Mouse (Mus musculus) testis, adult 2 months (tissue): ENCODE results near the gene Arg1.

Experiments used
- CTCF ChIP-seq: fragments of 200-500 bp; IDR thresholded peaks from 2 replicates; pipeline ENCODE4 v1.5.1; 2012; ENCODE audit warnings: low read depth, mild to moderate bottlenecking, inconsistent platforms, low read length, moderate library complexity; ENCODE audit not compliant: control insufficient read depth, insufficient read depth, insufficient replicate concordance
- POLR2A ChIP-seq: fragments of 200-500 bp; IDR thresholded peaks from 2 replicates; pipeline ENCODE4 v1.6.1; 2012; ENCODE audit warnings: low read depth, mild to moderate bottlenecking, inconsistent platforms, low read length, moderate library complexity; ENCODE audit not compliant: control insufficient read depth

GRCm38 (mm10) chr10:24947871-24948270 is 20.6 kb upstream of the Arg1 start:
- TF ChIP-seq POLR2A = no peak
- TF ChIP-seq CTCF = no peak
